Mouse (Mus musculus): ENCODE measurements at regions not wholly inside any gene's neighbourhood (a gene's known extent, or its start where the extent isn't known, plus 50 kb on each side); places are given as distances from the start of the nearest gene placed in this dataset.

GRCm38 (mm10) chr7:125270711-125271110 lies 173.8 kb upstream of the Kdm8 start:
- 59% methylated on average over 3 of the region's 3 CpGs for WGBS
- no peak for DNase-seq (ENCODE audit: low spot score)
- H3K36me3 ChIP-seq (replicated peaks): no peaks in the 10 kb centered on the region
- peaks cover 11% of the 10 kb centered on the region; the same call in 1 of the 2 replicates for H3K4me1 ChIP-seq
- H3K27me3 ChIP-seq (replicated peaks; ENCODE audit: low read depth, poor library complexity, severe bottlenecking): no peaks in the 10 kb centered on the region
- no peak overlapping the region for H3K4me3 ChIP-seq
- no peak overlapping the region for H3K27ac ChIP-seq (replicated peaks)
- H3K9me3 ChIP-seq: no peaks in the 10 kb centered on the region

GRCm38 (mm10) chr7:125271356-125271755 lies 173.1 kb upstream of the Kdm8 start:
- Histone ChIP-seq H3K4me3 (no peak overlapping the region), H3K27ac (replicated peaks) (no peak overlapping the region), H3K27me3 (replicated peaks; ENCODE audit: low read depth, poor library complexity, severe bottlenecking) (no peaks in the 10 kb centered on the region), H3K4me1 (peaks cover 11% of the 10 kb centered on the region; the same call in 1 of the 2 replicates), H3K36me3 (replicated peaks) (no peaks in the 10 kb centered on the region), H3K9me3 (no peaks in the 10 kb centered on the region)
- DNase-seq (ENCODE audit: low spot score): no peak
- 75% methylated on average over 4 of the region's 4 CpGs for WGBS

GRCm38 (mm10) chr7:125281371-125281770 lies 163.1 kb upstream of the Kdm8 start:
- H3K4me3 ChIP-seq: no peak overlapping the region
- no peak for DNase-seq (ENCODE audit: low spot score)
- H3K27me3 ChIP-seq (replicated peaks; ENCODE audit: low read depth, poor library complexity, severe bottlenecking): no peaks in the 10 kb centered on the region
- H3K4me1 ChIP-seq: no peaks in the 10 kb centered on the region
- no peaks in the 10 kb centered on the region for H3K36me3 ChIP-seq (replicated peaks)
- H3K9me3 ChIP-seq: no peaks in the 10 kb centered on the region
- WGBS: 79% methylated on average over 3 of the region's 3 CpGs
- H3K27ac ChIP-seq (replicated peaks): no peak overlapping the region

DNA sequence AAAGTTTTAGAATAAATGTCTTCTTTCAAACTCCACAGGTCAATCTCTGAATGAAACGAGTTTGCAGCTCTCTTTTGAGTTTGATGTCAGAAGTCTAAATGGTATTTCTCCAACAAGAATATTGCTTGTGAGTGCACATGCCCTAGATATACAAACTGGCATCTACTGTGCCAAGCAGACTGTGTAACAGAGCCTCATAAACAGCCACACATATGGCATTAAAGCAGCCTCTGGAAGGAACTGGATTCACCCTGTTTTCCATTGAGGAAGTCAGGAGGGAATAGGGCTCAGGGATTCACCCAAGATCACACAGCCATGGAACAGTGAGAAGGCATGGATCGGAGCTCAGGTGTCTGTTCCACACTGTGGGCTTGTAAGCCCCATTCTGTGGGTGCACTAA lies 149.2 kb upstream of the Kdm8 start:
- H3K36me3 ChIP-seq (replicated peaks): no peaks in the 10 kb centered on the region
- no peak overlapping the region for H3K4me3 ChIP-seq
- no peaks in the 10 kb centered on the region for H3K9me3 ChIP-seq
- no peak overlapping the region for H3K27ac ChIP-seq (replicated peaks)
- DNase-seq (ENCODE audit: low spot score): no peak
- H3K27me3 ChIP-seq (replicated peaks; ENCODE audit: low read depth, poor library complexity, severe bottlenecking): no peaks in the 10 kb centered on the region
- whole genome bisulfite sequencing: 68% methylated on average over 2 of the region's 2 CpGs
- H3K4me1 ChIP-seq: no peaks in the 10 kb centered on the region

DNA sequence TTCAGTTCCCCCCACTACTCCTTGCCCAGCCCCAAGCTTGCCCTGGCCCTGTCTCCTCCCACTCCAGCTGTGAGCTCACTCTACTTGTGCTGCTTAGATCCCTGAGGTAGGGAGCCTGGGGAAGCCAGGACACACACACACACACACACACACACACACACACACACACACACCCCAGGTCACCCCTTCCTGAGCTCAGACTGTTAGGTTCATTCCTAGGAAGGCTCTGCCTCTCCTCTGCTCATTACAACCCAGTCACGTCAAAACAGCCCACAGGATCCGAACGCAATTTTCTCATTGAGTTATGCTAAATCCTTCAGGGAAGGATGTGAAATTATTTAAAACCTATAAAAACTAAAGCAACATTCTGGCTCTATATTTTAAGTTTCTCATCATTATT lies 136.0 kb upstream of the Kdm8 start:
- H3K4me1 ChIP-seq: no peaks in the 10 kb centered on the region
- 78% methylated on average over 3 of the region's 3 CpGs for WGBS
- H3K27me3 ChIP-seq (replicated peaks; ENCODE audit: low read depth, poor library complexity, severe bottlenecking): no peaks in the 10 kb centered on the region
- H3K27ac ChIP-seq (replicated peaks): no peak overlapping the region
- H3K4me3 ChIP-seq: no peak overlapping the region
- no peak for DNase-seq (ENCODE audit: low spot score)
- H3K36me3 ChIP-seq (replicated peaks): no peaks in the 10 kb centered on the region
- H3K9me3 ChIP-seq: no peaks in the 10 kb centered on the region

DNA sequence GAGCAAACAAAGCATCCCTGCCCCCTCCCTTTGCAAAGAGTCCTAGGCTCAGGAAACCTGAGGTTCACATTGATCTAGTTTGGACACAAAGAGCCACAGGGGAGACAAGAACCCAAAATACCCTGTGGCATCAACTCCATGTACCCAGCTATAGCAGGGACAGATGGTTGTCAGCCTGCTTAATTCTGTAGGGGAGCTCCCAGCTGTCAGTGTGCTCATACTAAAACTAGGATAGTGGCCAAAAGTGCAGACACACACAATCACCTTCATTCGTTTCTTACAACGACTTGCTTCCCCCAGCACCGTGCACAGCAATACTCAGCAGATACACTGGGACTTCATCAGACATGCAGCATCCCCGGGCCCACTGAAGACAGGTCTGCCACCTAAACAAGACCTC lies 133.5 kb upstream of the Kdm8 start:
- DNase-seq (ENCODE audit: low spot score): no peak
- WGBS: 85% methylated on average over 4 of the region's 4 CpGs
- Histone ChIP-seq H3K27me3 (replicated peaks; ENCODE audit: low read depth, poor library complexity, severe bottlenecking) (no peaks in the 10 kb centered on the region), H3K4me3 (no peak overlapping the region), H3K27ac (replicated peaks) (no peak overlapping the region), H3K36me3 (replicated peaks) (no peaks in the 10 kb centered on the region), H3K9me3 (no peaks in the 10 kb centered on the region), H3K4me1 (no peaks in the 10 kb centered on the region)

DNA sequence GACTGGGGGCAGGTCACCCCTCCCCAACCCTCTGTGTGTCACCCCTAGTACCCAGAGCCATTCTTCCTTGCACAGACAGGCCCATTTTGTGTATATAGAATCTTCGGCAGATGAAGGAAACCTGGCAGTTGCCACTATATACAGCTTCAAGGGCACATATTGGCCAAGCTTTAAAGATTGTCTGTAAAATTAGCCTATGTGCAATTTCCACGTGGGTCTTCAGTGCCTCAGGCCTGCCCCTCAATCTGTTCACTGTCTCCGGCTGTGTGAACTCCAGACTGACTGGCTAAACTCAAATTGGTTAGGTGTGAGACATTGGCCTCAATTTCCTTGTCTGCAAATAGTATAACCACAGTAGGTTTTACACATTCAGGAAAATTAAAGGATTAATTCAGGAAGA lies 130.9 kb upstream of the Kdm8 start:
- Histone ChIP-seq H3K4me1 (no peaks in the 10 kb centered on the region), H3K4me3 (no peak overlapping the region), H3K9me3 (no peaks in the 10 kb centered on the region), H3K36me3 (replicated peaks) (no peaks in the 10 kb centered on the region), H3K27me3 (replicated peaks; ENCODE audit: low read depth, poor library complexity, severe bottlenecking) (no peaks in the 10 kb centered on the region), H3K27ac (replicated peaks) (no peak overlapping the region)
- 86% methylated on average over 3 of the region's 3 CpGs for WGBS
- DNase-seq (ENCODE audit: low spot score): no peak

DNA sequence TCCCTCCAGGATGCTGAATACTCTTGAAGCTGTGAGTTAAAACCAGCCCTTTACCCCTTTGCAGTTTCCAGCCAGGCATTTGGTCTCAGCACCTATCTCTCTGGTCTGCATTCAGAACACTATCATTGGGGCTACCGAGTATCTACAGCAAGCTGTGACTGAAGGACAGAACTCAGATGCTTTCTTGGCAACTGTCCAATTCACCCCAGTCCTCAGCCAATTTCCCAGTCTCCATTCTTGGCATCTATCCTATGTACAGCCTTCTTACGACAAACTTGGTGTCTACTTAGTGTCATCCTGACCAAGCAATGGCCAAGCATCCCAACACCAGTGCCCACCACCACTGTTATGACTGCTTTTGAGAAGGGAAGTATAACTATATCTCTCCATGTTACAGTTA lies 109.7 kb upstream of the Kdm8 start:
- DNase-seq (ENCODE audit: low spot score): no peak
- no peak overlapping the region for H3K4me3 ChIP-seq
- H3K36me3 ChIP-seq (replicated peaks): no peaks in the 10 kb centered on the region
- H3K9me3 ChIP-seq: no peaks in the 10 kb centered on the region
- no peak overlapping the region for H3K27ac ChIP-seq (replicated peaks)
- H3K27me3 ChIP-seq (replicated peaks; ENCODE audit: low read depth, poor library complexity, severe bottlenecking): no peaks in the 10 kb centered on the region
- 91% methylated on average over 2 of the region's 2 CpGs for WGBS
- H3K4me1 ChIP-seq: no peaks in the 10 kb centered on the region

DNA sequence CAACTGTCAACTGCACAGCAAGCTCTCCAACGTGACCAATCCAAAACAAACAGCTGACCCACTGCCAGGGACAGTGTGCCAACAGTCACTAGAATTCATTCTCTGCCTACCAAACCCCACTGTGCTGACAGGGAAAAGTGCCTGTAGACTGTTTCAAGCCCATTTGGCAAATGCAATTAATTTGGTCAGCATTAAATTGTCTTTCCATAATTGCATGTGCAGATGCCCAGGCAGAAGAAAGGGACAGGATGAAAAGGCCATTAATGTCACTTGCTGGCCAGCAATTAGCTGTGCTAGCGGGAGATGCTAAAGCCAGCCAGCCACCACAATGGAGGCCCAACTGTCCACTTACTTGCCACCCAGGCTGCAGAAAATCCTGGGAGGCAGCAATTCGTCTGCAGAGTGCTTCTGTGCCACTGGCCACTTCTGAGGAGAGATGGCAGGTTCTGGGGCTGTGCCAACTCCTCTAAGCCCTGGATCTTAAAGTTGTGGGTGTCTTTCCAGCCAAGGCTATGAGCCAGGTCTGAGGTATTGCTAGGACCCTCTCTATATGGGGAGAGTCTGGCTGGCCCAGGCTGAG lies 108.8 kb upstream of the Kdm8 start:
- H3K27me3 ChIP-seq (replicated peaks; ENCODE audit: low read depth, poor library complexity, severe bottlenecking): no peaks in the 10 kb centered on the region
- H3K9me3 ChIP-seq: no peaks in the 10 kb centered on the region
- no peak overlapping the region for H3K27ac ChIP-seq (replicated peaks)
- no peak overlapping the region for H3K4me3 ChIP-seq
- WGBS: 57% methylated on average over 3 of the region's 3 CpGs
- no peaks in the 10 kb centered on the region for H3K36me3 ChIP-seq (replicated peaks)
- no peaks in the 10 kb centered on the region for H3K4me1 ChIP-seq
- no peak for DNase-seq (ENCODE audit: low spot score)

DNA sequence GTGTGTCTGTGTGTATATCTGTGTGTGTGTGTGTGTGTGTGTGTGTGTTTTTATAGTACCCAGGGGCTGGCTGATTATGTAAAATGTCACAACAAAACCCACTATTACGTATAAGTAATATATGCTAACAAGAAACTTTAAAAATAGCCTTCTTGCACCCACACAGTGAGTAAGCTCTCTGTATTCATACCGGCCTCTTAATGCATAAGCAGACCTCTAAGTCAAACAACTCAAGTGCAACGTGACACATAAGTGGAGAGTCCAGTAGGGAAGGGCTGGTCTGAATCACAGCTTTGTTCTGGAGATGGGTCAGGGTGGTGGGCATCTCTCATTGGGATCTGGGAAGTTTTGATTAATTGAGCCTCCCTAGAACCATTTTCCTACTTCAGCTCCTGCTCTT lies 107.7 kb upstream of the Kdm8 start:
- Histone ChIP-seq H3K27me3 (replicated peaks; ENCODE audit: low read depth, poor library complexity, severe bottlenecking) (no peaks in the 10 kb centered on the region), H3K4me1 (no peaks in the 10 kb centered on the region), H3K27ac (replicated peaks) (no peak overlapping the region), H3K36me3 (replicated peaks) (no peaks in the 10 kb centered on the region), H3K9me3 (no peaks in the 10 kb centered on the region), H3K4me3 (no peak overlapping the region)
- DNase-seq (ENCODE audit: low spot score): no peak
- WGBS: 78% methylated on average over 3 of the region's 3 CpGs

- no peak for DNase-seq (ENCODE audit: low spot score)
- no peak overlapping the region for H3K27ac ChIP-seq (replicated peaks)
- 80% methylated on average over 6 of the region's 6 CpGs for WGBS
- no peaks in the 10 kb centered on the region for H3K27me3 ChIP-seq (replicated peaks; ENCODE audit: low read depth, poor library complexity, severe bottlenecking)
- H3K4me3 ChIP-seq: no peak overlapping the region
- H3K4me1 ChIP-seq: no peaks in the 10 kb centered on the region
- no peaks in the 10 kb centered on the region for H3K36me3 ChIP-seq (replicated peaks)
- H3K9me3 ChIP-seq: no peaks in the 10 kb centered on the region
Measured at GRCm38 (mm10) chr7:125338177-125338751, 106.2 kb upstream of the Kdm8 start.

GRCm38 (mm10) chr7:125340326-125340905 lies 104.1 kb upstream of the Kdm8 start:
- no peaks in the 10 kb centered on the region for H3K4me1 ChIP-seq
- no peaks in the 10 kb centered on the region for H3K9me3 ChIP-seq
- WGBS: 88% methylated on average over 14 of the region's 14 CpGs
- no peak overlapping the region for H3K4me3 ChIP-seq
- H3K27ac ChIP-seq (replicated peaks): no peak overlapping the region
- DNase-seq (ENCODE audit: low spot score): no peak
- H3K27me3 ChIP-seq (replicated peaks; ENCODE audit: low read depth, poor library complexity, severe bottlenecking): no peaks in the 10 kb centered on the region
- no peaks in the 10 kb centered on the region for H3K36me3 ChIP-seq (replicated peaks)

GRCm38 (mm10) chr7:125349606-125350005 lies 94.9 kb upstream of the Kdm8 start:
- Histone ChIP-seq H3K9me3 (no peaks in the 10 kb centered on the region), H3K4me3 (no peak overlapping the region), H3K36me3 (replicated peaks) (no peaks in the 10 kb centered on the region), H3K4me1 (no peaks in the 10 kb centered on the region), H3K27me3 (replicated peaks; ENCODE audit: low read depth, poor library complexity, severe bottlenecking) (no peaks in the 10 kb centered on the region), H3K27ac (replicated peaks) (no peak overlapping the region)
- 59% methylated on average over 3 of the region's 3 CpGs for WGBS
- DNase-seq (ENCODE audit: low spot score): no peak

All from embryonic facial prominence, embryonic 10.5 days (tissue).